Mouse (Mus musculus): Measurements from ENCODE around the gene Hoxa13.

The Hoxa13 gene

DNA sequence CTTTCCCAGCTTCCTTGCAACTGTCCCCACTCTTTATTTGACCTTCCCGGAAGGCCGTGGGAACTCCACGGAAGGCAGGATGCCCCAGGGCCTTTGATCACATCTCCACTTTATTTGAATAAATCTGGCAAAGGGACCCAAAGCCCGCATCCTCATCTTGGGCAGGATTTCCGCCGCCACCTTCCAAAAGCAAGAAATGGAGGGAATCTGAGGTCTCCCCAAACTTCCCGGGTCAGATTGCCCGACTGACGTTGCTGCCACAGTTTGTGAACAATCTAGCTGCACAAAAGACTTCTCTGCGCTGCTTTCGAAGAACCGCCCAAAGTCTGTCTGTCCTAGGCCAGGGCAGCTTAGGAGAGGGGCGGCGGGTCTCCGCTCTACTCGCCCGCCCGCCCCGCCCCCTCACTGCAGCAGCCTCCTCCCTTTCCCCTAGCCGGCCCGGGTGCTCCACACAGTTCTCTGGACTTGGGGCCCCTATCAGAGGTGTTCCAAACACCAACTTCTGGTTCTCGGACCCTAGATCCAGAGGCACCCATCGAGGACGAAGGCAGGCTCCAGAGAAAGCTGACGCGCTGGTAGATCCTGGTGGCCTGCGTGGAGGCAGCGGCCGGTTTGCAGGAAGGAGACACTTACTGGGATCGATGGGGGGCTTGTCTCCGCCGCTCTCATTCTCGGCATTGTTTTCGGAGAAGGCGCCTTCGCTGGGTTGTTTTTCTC is 35.6 kb downstream of the Hoxa13 start:
- DNase-seq (ENCODE audit: low spot score in 2 of 2), result no peak

DNA sequence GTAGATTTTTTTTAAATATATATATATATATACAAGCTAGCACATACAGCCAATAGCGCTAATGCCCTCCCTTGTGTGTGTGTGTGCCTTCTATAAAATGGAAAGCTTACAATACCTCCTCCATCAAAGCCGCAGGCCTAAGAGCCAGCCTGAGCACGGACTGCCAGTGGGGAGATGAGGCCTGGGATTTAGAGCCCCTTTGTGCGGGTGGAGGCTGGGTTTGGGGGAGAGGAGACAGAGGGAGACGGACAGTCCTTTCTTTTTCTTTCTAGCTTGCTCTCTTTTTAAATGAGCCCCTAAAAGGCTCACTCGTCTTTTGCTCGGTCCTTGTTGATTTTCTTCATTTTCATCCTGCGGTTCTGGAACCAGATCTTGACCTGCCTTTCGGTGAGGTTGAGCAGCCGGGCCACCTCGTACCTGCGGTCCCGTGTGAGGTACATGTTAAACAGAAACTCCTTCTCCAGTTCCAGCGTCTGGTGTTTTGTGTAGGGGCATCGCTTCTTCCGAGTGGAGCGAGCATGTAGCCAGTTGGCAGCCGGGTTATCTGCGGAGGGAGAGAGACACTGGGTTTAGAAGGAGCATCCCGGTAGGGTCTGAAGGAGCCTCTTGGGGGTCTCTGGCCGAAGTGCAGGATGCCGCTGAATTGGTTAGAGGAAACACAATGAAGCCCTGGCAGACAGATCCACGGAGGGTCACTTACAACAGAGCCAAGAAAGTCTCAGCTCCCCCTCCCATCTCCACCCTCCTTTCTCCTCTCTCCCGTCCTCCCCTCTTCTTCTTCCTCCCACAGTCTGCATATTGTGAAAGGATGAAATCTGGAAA is 36.5 kb downstream of the Hoxa13 start:
- DNase-seq (ENCODE audit: low spot score in 2 of 2), result no peak

- no peak for DNase-seq (ENCODE audit: low spot score in 2 of 2)
Measured at GRCm38 (mm10) chr6:52222729-52223128, 38.0 kb downstream of the Hoxa13 start.

DNA sequence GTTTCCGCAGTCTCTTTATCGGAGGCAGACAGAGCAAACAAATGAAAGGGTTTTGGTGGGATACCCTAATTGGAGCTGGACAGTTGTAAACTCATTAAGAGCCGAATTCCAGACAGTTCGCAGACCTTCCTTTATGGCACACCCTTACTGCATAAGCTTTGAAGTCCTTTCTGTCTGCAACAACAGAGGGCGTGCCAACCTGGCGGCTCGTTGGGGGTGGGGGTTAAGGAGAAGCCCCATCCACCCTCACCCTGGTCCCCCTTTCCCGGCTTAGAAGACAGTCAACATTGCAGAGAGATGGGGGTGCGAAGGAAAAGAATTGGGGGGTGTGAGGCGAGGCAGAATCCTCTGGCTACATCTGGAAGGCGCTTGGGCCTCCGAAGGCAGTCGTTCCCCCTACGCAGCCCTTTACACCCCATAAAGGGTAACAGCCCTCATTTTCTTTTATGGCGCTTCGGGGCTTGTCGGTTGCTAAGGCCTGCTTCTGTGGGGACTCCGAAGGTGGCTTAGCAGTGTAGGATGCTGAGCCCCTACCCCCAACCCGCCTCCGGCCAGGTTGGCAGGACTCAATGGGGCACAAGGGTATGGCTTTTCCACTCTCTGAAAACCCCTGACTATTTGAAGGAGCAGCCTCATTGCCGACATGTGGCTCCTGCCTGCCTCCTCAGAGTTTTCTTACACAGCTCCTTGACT is 38.5 kb downstream of the Hoxa13 start:
- DNase-seq (ENCODE audit: low spot score in 2 of 2), result no peak

DNA sequence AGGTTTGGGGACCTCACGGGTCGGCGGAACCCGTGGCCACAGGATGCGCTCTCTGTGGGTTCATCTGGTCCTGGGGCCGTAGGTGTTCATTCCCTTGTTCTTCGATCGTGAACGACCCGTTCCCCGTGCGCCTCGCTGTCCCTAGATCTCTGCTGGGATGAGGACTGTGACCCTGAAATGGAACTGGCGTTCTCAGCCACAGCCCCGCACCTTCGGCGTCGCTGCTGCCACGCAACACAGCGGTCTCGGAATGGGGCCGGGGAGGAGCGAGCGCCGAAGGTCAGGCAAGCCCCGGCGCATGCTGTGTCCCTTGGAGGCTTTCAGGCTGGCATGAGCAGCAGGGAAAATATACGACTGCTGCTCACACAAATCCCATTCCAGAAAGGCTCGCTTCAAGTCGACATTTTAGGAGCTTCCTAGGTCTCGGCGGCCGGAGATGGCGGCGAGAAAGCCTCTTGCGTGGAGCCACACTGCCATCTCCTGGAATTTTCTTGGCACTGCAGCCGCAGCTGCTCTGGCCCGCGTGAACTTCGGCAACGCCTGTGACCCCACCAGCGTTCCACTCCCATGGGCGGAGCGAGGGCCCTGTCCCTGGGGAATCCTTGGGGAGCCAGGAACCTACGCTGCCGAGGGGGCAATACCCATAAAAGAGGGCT is 39.2 kb downstream of the Hoxa13 start, which contains the start of gene Hoxa7:
TSS of gene Hoxa7 (minus strand) at position 518 of the 656 bp plus-strand sequence.
- DNase-seq (ENCODE audit: low spot score in 2 of 2), result peak; percentile 76 to 80

- no peak for DNase-seq (ENCODE audit: low spot score in 2 of 2)
Measured at GRCm38 (mm10) chr6:52220865-52221310, 39.8 kb downstream of the Hoxa13 start.

GRCm38 (mm10) chr6:52220003-52220864 is 40.4 kb downstream of the Hoxa13 start:
- DNase-seq (ENCODE audit: low spot score in 2 of 2), result peak in 1 of 2 experiments; percentile 31

DNA sequence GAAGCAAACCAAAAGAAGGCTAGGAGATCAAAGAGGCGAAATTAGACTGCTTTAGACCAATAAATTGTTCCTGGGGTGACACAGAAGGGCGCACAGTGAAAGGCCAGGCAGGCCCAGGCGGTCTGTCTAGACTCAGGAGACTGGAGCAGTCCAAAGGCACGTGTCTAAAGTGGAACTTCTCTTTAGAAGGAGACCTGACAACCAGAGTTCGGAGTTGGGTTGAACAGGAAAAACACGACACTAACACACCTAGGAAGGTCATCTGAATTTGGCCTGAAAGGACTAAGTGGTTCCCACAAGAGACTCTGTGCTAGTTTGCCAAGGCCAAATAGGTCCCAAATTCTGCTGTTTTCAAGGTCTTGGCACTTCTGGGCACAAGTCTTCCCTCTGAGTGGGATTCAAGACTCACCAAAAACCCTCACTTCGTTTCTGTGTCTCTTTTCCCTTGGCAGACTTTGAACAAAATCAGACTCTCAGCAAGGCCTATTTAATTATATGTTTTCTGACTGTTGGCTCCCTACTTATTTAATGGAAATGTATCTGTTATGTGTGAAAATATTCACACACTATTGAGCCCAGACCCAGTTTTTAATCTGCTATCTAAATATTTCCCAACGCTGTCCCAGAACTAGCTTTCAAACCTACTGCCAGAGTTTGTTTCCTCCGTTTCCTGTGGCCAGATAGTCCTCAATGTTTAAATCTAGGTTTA is 41.3 kb downstream of the Hoxa13 start:
- DNase-seq (ENCODE audit: low spot score in 2 of 2), result no peak

DNA sequence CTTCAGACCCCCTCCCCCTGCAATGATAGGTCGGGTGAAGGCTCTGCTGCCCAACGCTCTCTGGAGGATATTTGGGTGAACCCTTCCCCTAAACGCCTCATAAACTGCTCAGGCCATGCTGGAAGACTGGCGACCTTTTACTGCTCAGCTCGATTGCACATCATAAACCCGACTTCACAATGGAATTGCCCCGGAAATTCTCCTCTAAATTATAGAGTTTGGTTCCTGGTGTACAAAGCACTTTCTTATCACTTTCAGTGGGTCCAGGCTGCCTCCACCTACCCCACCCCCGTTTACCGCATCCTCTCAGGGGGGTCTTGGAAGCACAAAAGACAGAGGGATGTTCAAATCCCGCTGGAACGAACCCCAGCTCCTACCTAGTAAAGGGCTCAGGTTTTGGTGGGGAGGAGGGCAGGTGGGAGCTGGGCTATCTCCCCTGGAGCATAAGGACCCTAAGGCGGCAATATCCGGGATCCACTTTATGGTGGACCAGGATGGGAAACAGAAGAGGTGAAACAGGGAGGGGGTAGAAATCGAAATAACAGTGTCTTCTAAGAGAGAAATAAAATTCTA is 42.0 kb downstream of the Hoxa13 start:
- DNase-seq (ENCODE audit: low spot score in 2 of 2), result no peak

- DNase-seq (ENCODE audit: low spot score in 2 of 2), result no peak
Measured at GRCm38 (mm10) chr6:52217895-52218642, 42.6 kb downstream of the Hoxa13 start.

DNA sequence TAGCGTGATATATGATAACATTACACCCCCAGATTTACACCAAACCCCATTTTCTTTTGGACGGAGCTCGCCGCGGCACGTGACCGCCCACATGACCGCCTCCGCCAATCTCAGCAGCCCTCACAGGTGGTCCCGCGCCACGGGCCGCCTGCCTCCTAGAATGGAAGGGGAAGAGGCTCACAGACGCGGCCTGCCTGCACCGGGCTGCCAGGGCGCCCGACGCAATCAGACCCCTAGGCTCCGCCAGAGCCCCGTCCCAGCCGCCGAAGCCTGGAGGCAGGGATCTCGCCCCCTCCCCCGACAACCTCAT is 43.3 kb downstream of the Hoxa13 start:
- no peak for DNase-seq (ENCODE audit: low spot score in 2 of 2)

DNA sequence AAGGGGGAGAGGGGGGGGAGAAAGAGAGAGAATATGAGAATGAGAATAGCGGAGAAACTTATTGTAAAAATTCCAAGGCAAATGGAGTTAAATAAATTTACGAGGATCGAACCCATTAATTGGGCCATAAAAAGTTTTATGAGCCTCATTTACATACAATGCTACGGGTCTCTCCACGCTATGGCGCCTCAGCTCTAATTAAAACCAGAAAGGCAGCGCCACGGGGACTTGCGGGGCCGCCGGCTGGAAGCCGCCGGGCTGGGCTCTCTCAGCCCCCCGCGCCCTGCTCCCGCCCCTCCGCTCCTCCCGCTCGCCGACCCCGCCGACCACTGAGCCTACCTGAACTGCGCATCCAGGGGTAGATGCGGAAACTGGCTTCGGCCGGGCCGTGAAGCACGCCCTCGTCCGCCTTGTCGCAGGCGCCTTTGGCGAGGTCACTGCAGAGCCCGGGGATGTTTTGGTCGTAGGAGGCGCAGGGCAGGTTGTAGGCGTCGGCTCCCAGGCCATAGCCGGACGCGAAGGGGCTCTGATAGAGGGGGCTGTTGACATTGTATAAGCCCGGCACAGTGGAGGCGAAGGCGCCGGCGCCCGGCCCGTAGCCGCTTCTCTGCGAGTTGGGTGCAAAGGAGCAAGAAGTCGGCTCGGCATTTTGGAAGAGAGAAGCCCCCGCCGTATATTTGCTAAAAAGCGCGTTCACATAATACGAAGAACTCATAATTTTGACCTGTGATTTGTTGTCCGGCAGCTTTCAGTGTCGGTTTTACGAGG is 43.8 kb downstream of the Hoxa13 start:
- no peak for DNase-seq (ENCODE audit: low spot score in 2 of 2)

GRCm38 (mm10) chr6:52215771-52216535 is 44.7 kb downstream of the Hoxa13 start:
- peak in 1 of 2 experiments; percentile 4 for DNase-seq (ENCODE audit: low spot score in 2 of 2)

DNA sequence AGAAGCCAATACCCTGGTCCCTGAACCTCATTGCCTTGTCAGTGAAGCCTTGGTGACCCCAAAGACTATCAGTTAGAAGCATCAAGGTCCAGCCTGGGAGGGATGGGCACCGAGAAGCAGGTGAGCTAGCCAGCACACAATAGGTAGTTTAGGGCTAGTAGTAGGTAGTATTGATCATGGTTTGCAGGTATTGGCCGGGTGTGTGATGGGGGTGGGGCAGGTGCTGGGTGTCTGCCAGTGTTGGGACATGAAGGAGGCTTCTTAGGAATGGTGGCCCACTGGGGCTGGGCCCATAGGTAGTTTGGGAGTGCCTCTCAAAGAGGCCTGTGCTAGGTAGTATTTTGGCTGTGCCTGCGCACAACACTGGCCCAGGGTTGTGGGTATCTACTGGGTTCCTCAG is 45.6 kb downstream of the Hoxa13 start:
- DNase-seq (ENCODE audit: low spot score in 2 of 2), result no peak

DNA sequence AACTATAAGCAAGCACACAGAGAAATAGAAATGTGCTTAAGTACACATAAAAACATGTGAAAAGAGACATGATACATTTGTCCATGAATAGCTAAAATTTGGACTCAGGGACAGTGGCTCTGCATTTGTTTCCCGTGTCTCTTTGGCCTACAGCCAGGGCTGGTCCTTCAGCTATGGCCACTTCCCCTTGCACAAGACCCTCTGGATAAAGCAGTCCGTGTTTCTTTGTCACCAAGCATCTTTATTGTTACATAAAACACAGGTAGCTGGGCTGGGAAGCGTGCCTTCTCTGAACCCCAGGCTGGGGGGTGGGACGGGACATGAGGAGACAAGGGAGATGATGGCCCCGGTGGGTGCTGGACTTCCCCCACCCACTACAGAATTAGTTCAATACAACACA is 46.4 kb downstream of the Hoxa13 start:
- DNase-seq (ENCODE audit: low spot score in 2 of 2), result no peak

DNA sequence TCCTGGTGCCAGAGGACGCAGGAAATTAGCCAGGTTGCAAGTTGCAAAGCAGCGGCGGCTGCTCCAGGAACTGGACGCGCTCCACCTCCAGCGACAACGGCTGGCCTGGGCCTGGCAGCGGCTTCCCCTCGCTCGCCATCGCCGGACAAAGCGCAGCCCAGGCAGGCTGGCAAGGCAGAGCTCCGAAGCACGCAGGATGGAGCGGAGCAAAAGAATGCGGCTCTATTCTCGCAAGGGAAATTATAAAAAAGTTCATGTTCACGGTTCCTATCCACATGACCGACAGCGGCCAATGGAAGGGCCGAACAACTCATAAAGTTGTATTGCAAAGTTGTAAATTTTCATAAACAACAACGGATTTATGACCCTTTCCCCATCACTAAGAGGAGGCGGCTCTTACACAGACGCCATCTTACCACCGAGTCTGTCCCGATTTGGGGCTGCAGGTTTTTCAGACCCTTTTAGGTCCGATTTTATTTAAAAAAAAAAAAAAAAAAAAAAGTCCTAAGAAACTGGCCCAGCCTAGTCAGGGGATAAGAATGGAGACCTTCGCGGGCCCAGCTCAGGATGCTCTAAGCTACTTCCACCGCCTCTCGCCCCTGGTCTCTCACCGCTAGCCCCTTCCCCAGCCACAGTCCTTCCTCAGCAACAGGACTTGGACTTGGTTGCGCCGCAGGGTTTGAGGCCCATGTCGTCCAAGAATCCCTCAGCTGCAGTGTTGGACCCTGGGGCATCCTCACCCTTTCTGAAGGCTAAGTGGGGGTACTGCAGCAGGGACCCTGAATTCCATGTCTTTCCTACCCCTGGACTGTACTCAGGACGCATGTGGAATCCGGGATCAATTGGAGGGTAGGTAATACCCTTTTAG is 47.3 kb downstream of the Hoxa13 start, which contains the start of the genes Hoxa3 and Gm28308:
TSS of gene Hoxa3 (minus strand) at position 218 of the 868 bp plus-strand sequence.
TSS of gene Gm28308 (minus strand) at position 221 of the 868 bp plus-strand sequence.
- DNase-seq (ENCODE audit: low spot score in 2 of 2), result no peak
